Mouse (Mus musculus) forebrain, embryonic 16.5 days (tissue): ENCODE measurements at regions not wholly inside any gene's neighbourhood (a gene's known extent, or its start where the extent isn't known, plus 50 kb on each side); places are given as distances from the start of the nearest gene placed in this dataset.

Source experiments
- ATAC-seq: fragments of 200-750 bp; cut with Nextera tagmentation; 2 replicates; pipeline ENCODE4 v1.8.0; 2017; ENCODE audit warnings: mild to moderate bottlenecking, moderate library complexity
- H3K27ac ChIP-seq: fragments of 300-500 bp; sonication (generic); 2 replicates; pipeline ENCODE4 v1.5.1; 2014; ENCODE audit warnings: low read length, control low read depth
- H3K27me3 ChIP-seq: fragments of 300-500 bp; sonication (generic); replicated peaks from 2 replicates; pipeline ENCODE4 v1.6.1; 2014; ENCODE audit warnings: low read length; ENCODE audit not compliant: control insufficient read depth, insufficient read depth
- H3K36me3 ChIP-seq: fragments of 300-500 bp; sonication (generic); 2 replicates; pipeline ENCODE4 v1.6.1; 2014; ENCODE audit not compliant: control insufficient read depth, insufficient read depth
- H3K4me1 ChIP-seq: fragments of 300-500 bp; sonication (generic); replicated peaks from 2 replicates; pipeline ENCODE4 v1.6.1; 2014; ENCODE audit warnings: low read length; ENCODE audit not compliant: control insufficient read depth, insufficient read depth
- H3K4me2 ChIP-seq: fragments of 300-500 bp; sonication (generic); 2 replicates; pipeline ENCODE4 v1.6.1; 2014; ENCODE audit warnings: mild to moderate bottlenecking, low read length, control low read depth
- H3K4me3 ChIP-seq: fragments of 300-500 bp; sonication (generic); replicated peaks from 2 replicates; pipeline ENCODE4 v1.5.1; 2014; ENCODE audit warnings: mild to moderate bottlenecking, low read length, control low read depth
- H3K9ac ChIP-seq: fragments of 300-500 bp; sonication (generic); replicated peaks from 2 replicates; pipeline ENCODE4 v1.6.1; 2014; ENCODE audit warnings: low read depth, low read length, control low read depth
- H3K9me3 ChIP-seq: fragments of 300-500 bp; sonication (generic); 2 replicates; pipeline ENCODE4 v1.6.1; 2016; ENCODE audit warnings: low read length; ENCODE audit not compliant: control insufficient read depth
- WGBS: fragments of 180-500 bp; shearing (Covaris S2); extraction: QIAGEN DNeasy Blood & Tissue Kit; methylation state at CpG from one replicate; pipeline ENCODE4 v1.1.7; 2014; 5-methylcytosine and 5-hydroxymethylcytosine counted together

DNA sequence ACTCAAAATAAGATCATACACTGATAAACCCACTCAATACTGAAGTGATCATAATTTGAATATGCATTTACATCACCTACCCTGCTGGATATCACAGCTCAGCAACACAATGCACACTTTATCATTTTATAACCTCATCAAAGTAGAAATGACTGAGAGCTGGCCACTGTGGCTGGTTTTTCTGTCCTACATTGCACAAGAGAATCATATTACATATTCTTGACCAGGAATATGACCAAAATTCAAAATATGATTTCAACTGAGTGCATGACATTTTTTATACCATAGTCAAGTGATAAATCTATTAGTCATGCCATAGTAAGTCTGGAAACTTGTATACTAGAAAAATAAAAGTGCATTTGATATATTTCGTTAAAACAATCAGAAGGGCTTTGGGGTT lies 63.3 kb upstream of the Thsd7a start:
- H3K4me2 ChIP-seq: no peak overlapping the region
- no peak overlapping the region for H3K9ac ChIP-seq
- no peaks in the 10 kb centered on the region for H3K4me1 ChIP-seq
- no peaks in the 10 kb centered on the region for H3K36me3 ChIP-seq
- no peaks in the 10 kb centered on the region for H3K9me3 ChIP-seq
- no peak overlapping the region for H3K4me3 ChIP-seq
- no peak for ATAC-seq
- no peak overlapping the region for H3K27ac ChIP-seq
- WGBS: 90% methylated on average over 1 of the region's 1 CpGs
- no peaks in the 10 kb centered on the region for H3K27me3 ChIP-seq

DNA sequence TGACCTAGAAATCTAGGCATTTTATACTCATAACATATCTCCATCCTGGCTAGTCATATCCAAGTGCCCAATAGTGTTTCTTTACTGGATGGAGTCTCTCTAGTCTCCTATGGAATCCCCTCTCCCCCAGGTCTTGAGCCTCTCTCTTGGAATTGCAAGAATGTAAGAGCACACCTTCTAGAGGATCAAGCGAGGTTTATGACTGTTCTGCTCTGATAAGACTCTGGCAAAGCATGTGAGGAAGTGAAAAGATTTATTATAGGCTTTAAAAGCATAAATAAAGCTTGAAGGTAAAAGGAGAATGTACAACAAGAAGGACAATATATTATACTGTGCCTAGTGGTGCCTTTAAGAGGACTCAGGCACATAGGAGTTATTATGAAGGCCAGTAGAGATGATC lies 62.8 kb upstream of the Thsd7a start:
- H3K9ac ChIP-seq: no peak overlapping the region
- ATAC-seq: no peak
- H3K27me3 ChIP-seq: no peaks in the 10 kb centered on the region
- 78% methylated on average over 1 of the region's 1 CpGs for WGBS
- no peaks in the 10 kb centered on the region for H3K9me3 ChIP-seq
- H3K4me2 ChIP-seq: no peak overlapping the region
- H3K4me1 ChIP-seq: no peaks in the 10 kb centered on the region
- no peak overlapping the region for H3K27ac ChIP-seq
- H3K4me3 ChIP-seq: no peak overlapping the region
- H3K36me3 ChIP-seq: no peaks in the 10 kb centered on the region

DNA sequence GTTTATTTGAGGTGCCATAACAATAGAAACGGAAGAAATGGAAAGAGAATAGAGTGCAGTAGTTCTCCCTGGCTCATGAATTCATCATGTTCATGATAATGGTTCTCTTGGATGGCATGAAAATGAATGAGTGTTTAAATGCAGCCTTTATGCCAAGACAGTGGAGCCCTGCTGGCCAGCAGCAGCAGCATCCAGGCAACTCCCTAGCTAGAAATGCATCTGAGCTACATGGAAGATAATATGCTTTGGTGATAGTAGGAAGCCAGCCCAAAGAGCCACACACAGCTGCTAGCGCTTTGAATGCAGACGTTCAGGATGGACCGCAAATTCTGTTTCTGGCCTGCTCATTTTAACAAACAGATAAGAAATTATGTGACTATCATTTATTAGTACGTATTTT lies 60.4 kb upstream of the Thsd7a start:
- H3K9ac ChIP-seq: no peak overlapping the region
- H3K9me3 ChIP-seq: no peaks in the 10 kb centered on the region
- no peak overlapping the region for H3K4me2 ChIP-seq
- H3K4me1 ChIP-seq: no peaks in the 10 kb centered on the region
- 64% methylated on average over 5 of the region's 5 CpGs for WGBS
- H3K4me3 ChIP-seq: no peak overlapping the region
- peak; percentile 58 for ATAC-seq
- no peaks in the 10 kb centered on the region for H3K36me3 ChIP-seq
- H3K27me3 ChIP-seq: no peaks in the 10 kb centered on the region
- no peak overlapping the region for H3K27ac ChIP-seq
